Mouse (Mus musculus) lung, postnatal 0 days (tissue): ENCODE data around the gene Shc4.

ENCODE experiments used
- CTCF ChIP-seq: IDR thresholded peaks from 2 replicates; pipeline ENCODE4 v1.5.1; 2016; ENCODE audit warnings: antibody characterized with exemption, mild to moderate bottlenecking
- EP300 ChIP-seq: IDR thresholded peaks from 2 replicates; pipeline ENCODE4 v1.6.1; 2016; ENCODE audit warnings: antibody characterized with exemption, mild to moderate bottlenecking, control low read depth

DNA sequence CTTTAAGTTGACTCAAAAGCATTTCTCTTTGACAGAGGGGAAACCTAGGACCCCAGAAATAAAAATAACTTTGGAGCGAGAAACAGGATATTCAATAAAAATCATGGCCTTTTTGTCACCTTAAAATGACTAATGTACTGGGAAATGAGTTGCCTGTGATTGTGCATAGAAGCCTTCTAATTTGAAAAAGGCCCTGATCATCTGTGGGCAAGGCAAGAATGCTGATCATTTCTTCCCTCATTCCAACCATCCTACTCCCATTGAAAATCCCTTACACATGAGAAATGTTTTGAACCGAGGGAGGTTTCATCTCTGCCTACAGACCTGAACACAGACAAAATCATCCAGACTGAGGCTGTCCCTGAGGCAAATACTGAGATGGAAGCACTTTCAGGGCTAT lies 21.1 kb downstream of the Shc4 start:
- TF ChIP-seq CTCF = no peak
- TF ChIP-seq EP300 = no peak
